Mouse (Mus musculus) gastrocnemius, postnatal 4 days (tissue): Measurements from ENCODE around the gene Me3. TPM values are rescaled to one million over a fixed set of nuclear protein-coding genes. Genes with fewer than 3 reads are reported as not detected.

Experiments used
- DNase-seq, 2 experiments: peaks; one replicate each; pipeline ENCODE4 v3.0.0; 2021 to 2022; ENCODE audit warnings: low spot score in 2 of 2, mixed read lengths in 2 of 2
- total RNA-seq, 2 experiments: library from RNA; stranded (reverse); gene quantifications; 2 replicates each; pipeline ENCODE4 v1.2.3; 2021

Gene Me3
- total RNA-seq, 2 experiments from 2014 or later = 33.8 to 36.1 TPM

GRCm38 (mm10) chr7:89891412-89891811 lies 259.2 kb downstream of the Me3 start:
- no peak for DNase-seq

- no peak for DNase-seq
Measured at GRCm38 (mm10) chr7:89891856-89892255, 259.7 kb downstream of the Me3 start.

- no peak for DNase-seq
Measured at GRCm38 (mm10) chr7:89903007-89903406, 270.8 kb downstream of the Me3 start.

- no peak for DNase-seq
Measured at GRCm38 (mm10) chr7:89903442-89904343, 271.5 kb downstream of the Me3 start, which contains the start of gene Ccdc81. Gene Ccdc81 (minus strand): TSS chr7:89903629.

Other genes with a start within 250 kb of the Me3 start
- gene Tmem135, start 228.2 kb upstream of the Me3 start, total RNA-seq = 10 to 100 TPM; 26.2 to 27.6 TPM
- gene Fzd4, start 228.0 kb upstream of the Me3 start, total RNA-seq = 10 to 100 TPM; 43.9 to 44.1 TPM
- 10 to 100 TPM; 34.7 to 35.5 TPM for gene Prss23, start 105.2 kb upstream of the Me3 start, total RNA-seq